Mouse (Mus musculus): ENCODE data around the gene Tdpoz1. TPM values are rescaled to one million over a fixed set of nuclear protein-coding genes. Genes with fewer than 3 reads are reported as not detected.
"Not testable (repeated sequence)": the region's sequence is repeated elsewhere in the genome, so short reads cannot be mapped to it uniquely, and the experiment has no call there.

Tdpoz1 gene
- total RNA-seq (2021) = not detected
- long read RNA-seq, experiment 1 = 0 reads
- long read RNA-seq, experiment 2 = 0 reads

DNA sequence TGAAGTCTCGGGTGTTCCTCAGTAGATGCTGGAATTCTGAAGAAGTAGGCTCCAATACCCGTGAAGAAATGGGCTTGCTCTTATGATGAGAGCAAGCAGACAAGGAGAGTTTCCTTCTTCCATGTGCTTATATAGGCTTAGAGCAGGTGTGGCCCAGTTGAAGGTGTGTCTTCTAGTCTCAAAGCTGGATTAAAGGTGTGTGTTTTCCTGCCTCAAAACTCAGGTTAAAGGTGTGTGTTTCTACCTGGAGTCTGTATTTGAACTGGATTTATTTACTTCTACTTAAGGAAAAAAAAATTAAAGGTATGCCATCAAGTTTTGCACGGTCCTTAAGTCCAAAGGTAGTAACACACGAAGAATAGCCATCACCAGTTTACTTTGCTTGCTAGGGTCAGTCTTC lies at the start of gene Tdpoz1:
Tdpoz1 (minus strand) TSS at position 101 of the 400 bp plus-strand sequence.
- DNase-seq = not testable (repeated sequence)

DNA sequence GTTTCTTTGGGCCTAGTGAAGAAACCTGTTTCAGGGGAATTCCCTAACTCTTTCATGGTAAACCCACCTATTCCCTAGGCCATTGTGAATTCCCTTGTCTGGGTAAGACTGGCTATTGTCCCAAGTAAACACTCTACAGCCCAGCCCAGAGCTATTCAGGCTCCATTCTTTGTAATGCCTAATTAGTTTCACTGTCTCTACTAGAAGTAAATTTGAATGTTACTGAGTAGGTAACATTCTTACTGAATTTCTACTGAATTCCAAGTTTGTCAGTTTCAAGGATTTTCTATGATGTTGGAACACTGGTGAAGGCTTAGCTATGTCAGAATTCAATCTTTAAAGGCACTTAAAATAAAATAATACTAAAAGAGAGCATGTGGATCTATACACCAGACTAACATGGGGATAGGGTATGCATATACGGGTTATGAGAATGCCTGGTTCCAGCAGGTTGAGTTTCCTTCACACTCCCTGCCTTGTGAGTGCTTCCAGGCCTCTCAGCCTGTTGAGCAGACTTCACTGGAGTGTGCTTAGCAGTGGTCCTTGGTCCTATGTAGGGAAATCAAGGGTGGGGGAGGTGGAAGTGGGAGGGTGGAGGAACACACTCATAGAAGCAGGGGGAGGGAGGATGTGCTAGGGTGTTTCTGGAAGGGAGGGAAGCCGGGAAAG lies 33.0 kb upstream of the Tdpoz1 start:
- DNase-seq = not testable (repeated sequence)

DNA sequence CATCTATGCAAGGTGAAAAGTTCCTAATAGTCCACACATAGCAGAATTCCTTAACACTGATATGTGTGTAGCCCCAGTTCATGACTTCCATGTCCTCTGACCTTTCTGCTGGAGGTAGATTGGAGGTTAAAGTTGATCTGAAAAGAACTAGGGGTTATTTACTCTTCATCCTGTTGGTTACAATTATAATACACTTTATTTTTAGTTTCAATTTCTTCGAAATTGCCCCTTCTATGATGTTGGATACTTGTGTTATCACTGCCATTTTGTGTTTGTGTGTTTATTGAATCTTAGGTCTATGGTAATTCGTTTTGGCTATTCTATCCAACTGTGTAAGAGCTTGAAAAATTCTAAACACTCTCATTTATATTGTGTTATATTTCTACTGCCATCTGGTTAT lies 16.9 kb upstream of the Tdpoz1 start, which contains the start of gene Gm37596:
Gm37596 (minus strand) TSS at position 101 of the 400 bp plus-strand sequence.
- DNase-seq = not testable (repeated sequence)

DNA sequence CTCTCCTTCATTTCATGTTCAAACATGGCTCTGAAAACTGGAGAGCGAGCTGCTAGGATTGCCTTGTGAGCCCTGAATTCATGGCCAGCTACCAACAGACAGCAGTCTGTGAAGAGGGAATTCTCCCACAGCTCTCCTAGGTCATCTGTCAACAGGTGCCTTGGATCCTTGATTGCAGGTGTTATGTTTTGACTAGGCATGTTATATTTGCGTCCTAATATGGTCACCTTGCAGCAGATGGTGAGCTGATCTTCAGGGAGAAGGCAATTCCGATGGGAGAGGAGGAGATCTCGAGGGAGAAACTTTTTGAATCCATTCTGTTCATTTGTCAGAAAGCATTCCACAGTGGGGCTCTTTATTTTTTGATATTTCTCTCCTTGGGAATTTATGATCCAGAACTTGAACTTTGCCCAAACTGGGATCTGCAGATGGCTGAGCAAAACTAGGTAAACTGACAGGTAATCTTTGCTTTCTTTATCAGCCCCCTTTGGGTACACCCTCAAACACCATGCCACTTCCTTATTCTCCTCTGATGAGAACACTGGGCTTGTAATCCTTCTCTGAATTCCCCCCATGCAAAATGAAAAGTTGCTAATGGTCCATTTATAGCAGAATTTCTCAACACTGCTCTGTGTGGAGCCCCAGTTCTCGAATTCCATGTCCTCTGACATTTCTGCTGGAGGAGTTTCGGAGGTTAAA lies 5.2 kb downstream of the Tdpoz1 start:
- not testable (repeated sequence) for DNase-seq

DNA sequence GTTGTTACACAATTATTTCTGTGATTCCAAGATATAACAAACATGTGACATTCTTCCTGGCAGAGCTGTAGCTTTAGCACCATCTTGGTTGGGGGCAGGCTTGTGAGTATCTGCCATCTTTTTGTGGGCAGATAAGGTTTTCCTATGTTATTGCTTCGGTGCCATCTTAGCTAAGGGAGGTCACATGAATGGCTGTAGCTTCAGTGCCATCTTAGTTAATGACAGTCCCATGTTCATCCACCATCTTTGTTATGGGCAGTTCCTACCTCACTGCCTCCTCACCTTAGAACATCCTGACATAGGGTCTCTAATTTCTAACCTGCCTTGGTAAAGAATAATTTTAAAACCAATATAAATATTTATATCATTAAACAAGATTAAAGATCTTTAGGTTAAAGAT lies 21.9 kb downstream of the Tdpoz1 start:
- DNase-seq = no peak

DNA sequence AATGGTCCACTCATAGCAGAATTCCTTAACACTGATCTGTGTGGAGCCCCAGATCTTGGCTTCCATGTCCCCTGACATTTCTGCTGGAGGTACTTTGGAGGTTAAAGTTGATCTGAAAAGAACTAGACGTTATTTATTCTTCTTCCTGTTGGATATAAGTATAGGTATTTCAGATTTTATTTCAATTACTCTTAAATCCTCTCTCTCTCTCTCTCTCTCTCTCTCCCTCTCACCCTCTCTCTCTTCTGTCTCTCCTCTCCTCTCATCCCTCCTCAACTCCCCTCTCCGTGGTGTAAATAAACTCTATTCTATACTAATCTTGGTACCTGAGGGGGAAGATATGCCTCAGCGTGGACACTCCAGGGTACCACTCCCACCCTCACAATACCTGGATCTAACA lies 23.5 kb downstream of the Tdpoz1 start, which contains the start of gene Tdpoz2:
Tdpoz2 (minus strand) TSS at position 101 of the 400 bp plus-strand sequence.
- no peak for DNase-seq

DNA sequence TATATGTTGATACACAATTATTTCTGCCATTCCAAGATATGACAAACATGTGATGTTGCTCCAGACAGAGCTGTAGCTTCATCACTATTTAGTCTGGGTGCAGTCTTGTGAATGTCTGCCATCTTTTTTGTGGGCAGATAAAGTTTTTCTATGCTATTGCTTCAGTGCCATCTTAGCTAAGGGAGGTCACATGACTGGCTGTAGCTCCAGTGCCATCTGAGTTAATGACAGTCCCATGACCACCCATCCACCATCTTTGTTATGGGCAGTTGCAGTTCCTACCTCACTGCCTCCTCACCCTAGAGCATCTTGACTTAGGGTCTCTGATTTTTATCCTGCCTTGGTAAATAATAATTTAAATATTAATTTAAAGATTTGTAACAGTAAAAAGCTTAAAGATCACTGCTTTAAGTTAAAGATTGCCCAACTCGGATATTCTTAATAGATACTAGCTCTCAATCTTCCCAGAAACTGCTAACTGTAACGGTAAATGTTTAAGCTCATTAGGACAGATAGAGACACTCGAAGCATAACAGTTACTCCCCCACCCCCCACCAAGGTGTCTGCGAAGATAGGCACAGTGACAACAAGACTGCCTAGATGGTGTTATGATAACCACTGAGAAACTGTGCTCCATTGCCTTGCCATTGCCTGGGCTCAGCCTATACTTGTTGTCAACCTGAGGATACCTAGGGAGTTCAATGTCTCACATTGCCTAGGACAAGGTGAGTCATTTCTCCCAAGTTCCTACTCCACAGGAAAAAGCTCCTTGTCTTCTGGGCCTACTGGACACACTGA lies 45.0 kb downstream of the Tdpoz1 start:
- DNase-seq = not testable (repeated sequence)

Other genes with a start within 250 kb of the Tdpoz1 start
- gene Tchh, start 234.0 kb downstream of the Tdpoz1 start, total RNA-seq (2021) = under 1 TPM; 0.25 to 0.35 TPM
- gene Tchhl1, start 207.6 kb downstream of the Tdpoz1 start, total RNA-seq (2021) = not detected
- 100 to 1,000 TPM; 149 to 190 TPM for gene S100a11, start 155.8 kb downstream of the Tdpoz1 start, total RNA-seq (2021)
- gene S100a10, start 121.2 kb downstream of the Tdpoz1 start, total RNA-seq (2021) = 100 to 1,000 TPM; 131 to 166 TPM
- not detected for gene Tdpoz2, start 23.6 kb downstream of the Tdpoz1 start, total RNA-seq (2021)
- gene Gm37596, start 16.8 kb upstream of the Tdpoz1 start, total RNA-seq (2021) = not detected
- not detected for gene Gm5773, start 96.7 kb upstream of the Tdpoz1 start, total RNA-seq (2021)
- gene Tdpoz4, start 120.1 kb upstream of the Tdpoz1 start, total RNA-seq (2021) = not detected
- not detected for gene Tdpoz3, start 149.7 kb upstream of the Tdpoz1 start, total RNA-seq (2021)

Data from gastrocnemius, postnatal 10 days (tissue).